ENCODE assay signal across 9 mouse cellular contexts in the genomic region with DNA sequence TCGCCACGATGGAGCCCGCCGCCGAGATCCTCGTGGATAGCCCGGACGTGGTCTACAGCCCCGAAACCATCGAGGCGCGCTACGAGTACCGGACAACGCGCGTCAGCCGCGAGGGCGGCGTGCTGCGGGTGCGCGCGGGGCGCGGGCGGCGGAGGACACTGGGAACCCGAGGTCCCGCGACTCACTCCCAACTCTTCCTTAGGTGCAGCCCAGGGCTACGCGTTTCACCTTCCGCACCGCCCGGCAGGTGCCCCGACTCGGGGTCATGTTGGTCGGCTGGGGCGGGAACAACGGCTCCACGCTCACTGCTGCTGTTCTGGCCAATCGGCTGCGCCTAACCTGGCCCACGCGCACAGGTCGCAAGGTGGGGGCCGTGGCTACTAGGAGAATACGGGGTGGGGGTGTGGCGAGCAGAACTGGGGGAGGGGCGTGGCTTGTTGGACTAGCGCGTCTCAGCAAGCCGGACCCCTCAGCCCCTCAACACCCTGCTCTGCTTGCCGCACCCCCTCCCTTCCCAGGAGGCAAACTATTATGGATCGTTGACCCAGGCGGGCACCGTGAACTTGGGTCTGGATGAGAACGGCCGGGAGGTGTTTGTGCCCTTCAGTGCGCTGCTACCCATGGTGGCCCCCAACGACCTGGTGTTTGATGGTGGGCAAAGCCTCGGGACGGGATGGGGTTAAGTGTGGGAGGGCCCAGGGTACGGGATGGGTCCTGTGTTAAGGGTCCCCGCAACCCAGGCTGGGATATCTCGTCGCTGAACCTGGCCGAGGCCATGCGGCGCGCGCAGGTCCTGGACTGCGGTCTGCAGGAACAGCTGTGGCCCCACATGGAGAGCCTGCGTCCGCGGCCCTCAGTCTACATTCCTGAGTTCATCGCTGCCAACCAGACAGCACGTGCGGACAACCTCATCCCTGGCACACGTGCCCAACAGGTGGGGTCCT. TPM values are rescaled to one million over a fixed set of nuclear protein-coding genes. Genes with fewer than 3 reads are reported as not detected.
DNase-seq lines count a peak whose midpoint lies in the region; ATAC-seq and TF ChIP-seq lines count a peak whose summit lies in the region.
"Had no signal": no experiment of that assay in that cellular context is flagged by ENCODE, and none has a peak within 500 bp of the region (broad histone marks: within the 10 kb centered on the region; RNA-seq: fewer than 3 reads in every experiment).

No protein-coding gene starts in this region.

- peak overlapping the region; percentile 90 for H3K4me2 ChIP-seq in intestine, embryonic 16.5 days (ENCODE audit: low read depth, low read length)
- H3K4me2 ChIP-seq in lung, embryonic 14.5 days = peak overlapping the region; percentile 100

- peak; percentile 96 for DNase-seq in heart, adult 11 months
- no peak for DNase-seq in heart, adult 8-10 months (ENCODE audit: low spot score)
- peak; percentile 67 for DNase-seq in MEL (ENCODE audit: low read depth, low spot score)
- peak; percentile 42 for DNase-seq in lung, embryonic 14.5 days
- peak; percentile 47 for DNase-seq in retina, embryonic 14.5 days (ENCODE audit: low spot score)
- DNase-seq in urinary bladder, postnatal 14 days (ENCODE audit: low spot score) = no peak

- TF ChIP-seq EP300 in MEL (IDR thresholded peaks at IDR 0.05; ENCODE audit: low read depth in 1 of 2, low read length in 2 of 2) = no peak

- H3K36me3 ChIP-seq in MEL (ENCODE audit: control insufficient read depth in 1 of 2, insufficient read depth in 2 of 2, low read length in 2 of 2) = no peaks in the 10 kb centered on the region
- H3K36me3 ChIP-seq in intestine, embryonic 16.5 days (ENCODE audit: control insufficient read depth, insufficient read depth, low read length) = peaks cover 15% of the 10 kb centered on the region
- H3K36me3 ChIP-seq in lung, embryonic 14.5 days (ENCODE audit: insufficient read depth) = peaks cover 42% of the 10 kb centered on the region

- H3K27ac ChIP-seq in MEL (ENCODE audit: control insufficient read depth, low read depth, low read length) = peak overlapping the region; percentile 67; the same call in 1 of the 2 replicates
- H3K27ac ChIP-seq in embryonic fibroblast, embryonic 13.5 days (ENCODE audit: insufficient read depth, low read length) = no peak overlapping the region
- H3K27ac ChIP-seq in intestine, embryonic 16.5 days (ENCODE audit: low read length) = peak overlapping the region; percentile 71
- H3K27ac ChIP-seq in lung, embryonic 14.5 days (ENCODE audit: low read depth) = peak overlapping the region; percentile 85

- peak; percentile 42 for ATAC-seq in intestine, embryonic 16.5 days
- peak; percentile 1; the same call in 1 of the 2 replicates for ATAC-seq in lung, embryonic 14.5 days (ENCODE audit: insufficient read depth)

- no peak for TF ChIP-seq POLR2A in MEL (IDR thresholded peaks at IDR 0.05; ENCODE audit: control insufficient read depth in 1 of 2, insufficient read depth in 1 of 2, low read depth in 1 of 2, low read length in 2 of 2, poor library complexity in 1 of 2)
- no peak for TF ChIP-seq POLR2A in embryonic fibroblast, embryonic 13.5 days (IDR thresholded peaks at IDR 0.05; ENCODE audit: low read depth, low read length)

- no peaks in the 10 kb centered on the region for H3K27me3 ChIP-seq in MEL (ENCODE audit: control insufficient read depth in 1 of 2, insufficient read depth in 2 of 2, low read length in 2 of 2)
- H3K27me3 ChIP-seq in intestine, embryonic 16.5 days (replicated peaks; ENCODE audit: control insufficient read depth, insufficient read depth, low read length) = no peaks in the 10 kb centered on the region
- H3K27me3 ChIP-seq in lung, embryonic 14.5 days (ENCODE audit: insufficient read depth, low read length) = no peaks in the 10 kb centered on the region

- H3K4me1 ChIP-seq in MEL (ENCODE audit: control insufficient read depth in 1 of 2, insufficient read depth in 2 of 2, low read length in 2 of 2) = peaks cover 3 to 11% of the 10 kb centered on the region in 2 experiments; a peak in 3 of 4 replicates
- H3K4me1 ChIP-seq in embryonic fibroblast, embryonic 13.5 days (ENCODE audit: control insufficient read depth, insufficient read depth, low read length) = no peaks in the 10 kb centered on the region
- H3K4me1 ChIP-seq in intestine, embryonic 16.5 days (ENCODE audit: control insufficient read depth, insufficient read depth, low read length) = peaks cover 51% of the 10 kb centered on the region
- peaks cover 18% of the 10 kb centered on the region for H3K4me1 ChIP-seq in lung, embryonic 14.5 days (ENCODE audit: insufficient read depth)

- no peak for TF ChIP-seq CTCF in MEL (IDR thresholded peaks at IDR 0.05 in 2 of 3, conservative IDR thresholded peaks at IDR 0.05 in 1 of 3; ENCODE audit: control insufficient read depth in 1 of 3, insufficient read depth in 1 of 3, low read depth in 2 of 3, low read length in 3 of 3, poor library complexity in 1 of 3, severe bottlenecking in 1 of 3)
- no peak for TF ChIP-seq CTCF in embryonic fibroblast, embryonic 13.5 days (IDR thresholded peaks at IDR 0.05; ENCODE audit: borderline replicate concordance, insufficient read depth, low read length)
- no peak for TF ChIP-seq CTCF in lung, embryonic 14.5 days (IDR thresholded peaks at IDR 0.05; ENCODE audit: low read depth)

- 10% methylated on average over 81 of the region's 82 CpGs for WGBS in intestine, embryonic 16.5 days
- 8% methylated on average over 82 of the region's 82 CpGs for WGBS in lung, embryonic 14.5 days

- TF ChIP-seq RAD21 in MEL (IDR thresholded peaks at IDR 0.05; ENCODE audit: low read depth, low read length) = no peak

- no peaks in the 10 kb centered on the region for H3K9me3 ChIP-seq in MEL (replicated peaks; ENCODE audit: insufficient read depth, low read length)
- H3K9me3 ChIP-seq in intestine, embryonic 16.5 days (ENCODE audit: control insufficient read depth, low read length) = no peaks in the 10 kb centered on the region
- H3K9me3 ChIP-seq in lung, embryonic 14.5 days (ENCODE audit: low read depth, low read length) = no peaks in the 10 kb centered on the region

- peak overlapping the region; percentile 58 to 95 for H3K4me3 ChIP-seq in MEL (ENCODE audit: control insufficient read depth in 1 of 2, insufficient read depth in 1 of 2, low read depth in 2 of 2, low read length in 2 of 2)
- peak overlapping the region; percentile 35 for H3K4me3 ChIP-seq in embryonic fibroblast, embryonic 13.5 days (ENCODE audit: insufficient read depth, low read length)
- peak overlapping the region; percentile 52 for H3K4me3 ChIP-seq in intestine, embryonic 16.5 days (ENCODE audit: low read length)
- H3K4me3 ChIP-seq in lung, embryonic 14.5 days (ENCODE audit: low read depth, low read length) = peak overlapping the region; percentile 62

- H3K79me2 ChIP-seq in MEL (ENCODE audit: control insufficient read depth, insufficient read depth, low read length, poor library complexity) = peaks cover 7% of the 10 kb centered on the region

- peak overlapping the region; percentile 92 for H3K9ac ChIP-seq in MEL (ENCODE audit: control insufficient read depth, low read depth, low read length, poor library complexity, severe bottlenecking)
- H3K9ac ChIP-seq in intestine, embryonic 16.5 days (ENCODE audit: low read depth, low read length) = peak overlapping the region; percentile 75
- peak overlapping the region; percentile 67 for H3K9ac ChIP-seq in lung, embryonic 14.5 days

RNA-seq across cellular contexts. Expression of a gene that starts 0.7 kb away (rescaled TPM):
- 10 to 100 TPM; 15.5 to 37.5 (median 23.7) TPM for total RNA-seq in heart, adult 8-10 months (2022)
- total RNA-seq in MEL (2012; rRNA removed) = 84.1 and 90.9 TPM in 2 replicates
- polyA plus RNA-seq in MEL (2012; ENCODE audit: insufficient read depth in 1 of 2, insufficient read length in 2 of 2, low read depth in 1 of 2, low replicate concordance in 2 of 2, missing spikeins in 1 of 2) = 100 to 1,000 TPM in 1 of 2 experiments, not detected in 1; 189 TPM
- 17.9 and 18.6 TPM in 2 replicates for polyA plus RNA-seq in embryonic fibroblast, embryonic 13.5 days (2011; ENCODE audit: insufficient read length, low read depth, missing spikeins)
- polyA plus RNA-seq in intestine, embryonic 16.5 days (2015; fragmentation: Nextera tagmentation; extraction: Ambion mirVana) = 105 and 121 TPM in 2 replicates
- polyA plus RNA-seq in lung, embryonic 14.5 days (2014; fragmentation: Nextera tagmentation; extraction: Ambion mirVana) = 91.6 and 107 TPM in 2 replicates

RNA-seq across cellular contexts. Expression of a gene that starts 13.8 kb away (rescaled TPM):
- total RNA-seq in heart, adult 8-10 months (2022) = 10 to 100 TPM; 29.1 to 34.1 (median 31.3) TPM
- 80.2 and 84.9 TPM in 2 replicates for total RNA-seq in MEL (2012; rRNA removed)
- polyA plus RNA-seq in MEL (2012; ENCODE audit: insufficient read depth in 1 of 2, insufficient read length in 2 of 2, low read depth in 1 of 2, low replicate concordance in 2 of 2, missing spikeins in 1 of 2) = 100 to 1,000 TPM in 1 of 2 experiments, not detected in 1; 212 TPM
- polyA plus RNA-seq in embryonic fibroblast, embryonic 13.5 days (2011; ENCODE audit: insufficient read length, low read depth, missing spikeins) = 44.7 and 50.7 TPM in 2 replicates
- polyA plus RNA-seq in intestine, embryonic 16.5 days (2015; fragmentation: Nextera tagmentation; extraction: Ambion mirVana) = 63.2 and 73.9 TPM in 2 replicates
- polyA plus RNA-seq in lung, embryonic 14.5 days (2014; fragmentation: Nextera tagmentation; extraction: Ambion mirVana) = 127 and 143 TPM in 2 replicates

RNA-seq across cellular contexts. Expression of a gene that starts 21.1 kb away (rescaled TPM):
- 1 to 10 TPM; 1.4 to 2.3 (median 1.8) TPM for total RNA-seq in heart, adult 8-10 months (2022)
- total RNA-seq in MEL (2012; rRNA removed) = 0.20 and 0.39 TPM in 2 replicates
- 1 to 10 TPM in 1 of 2 experiments, not detected in 1; 1.1 TPM for polyA plus RNA-seq in MEL (2012; ENCODE audit: insufficient read depth in 1 of 2, insufficient read length in 2 of 2, low read depth in 1 of 2, low replicate concordance in 2 of 2, missing spikeins in 1 of 2)
- polyA plus RNA-seq in embryonic fibroblast, embryonic 13.5 days (2011; ENCODE audit: insufficient read length, low read depth, missing spikeins) = 0.46 TPM in 1 of 2 replicates, not detected in the other
- 2.9 and 3.0 TPM in 2 replicates for polyA plus RNA-seq in intestine, embryonic 16.5 days (2015; fragmentation: Nextera tagmentation; extraction: Ambion mirVana)
- polyA plus RNA-seq in lung, embryonic 14.5 days (2014; fragmentation: Nextera tagmentation; extraction: Ambion mirVana) = 1.9 TPM in 2 replicates

RNA-seq across cellular contexts. Expression of a gene that starts 37.4 kb away (rescaled TPM):
- 1 to 10 TPM in 2 of 4 experiments, under 1 TPM in 2; 0.69 to 1.9 (median 1.2) TPM for total RNA-seq in heart, adult 8-10 months (2022)
- total RNA-seq in MEL (2012; rRNA removed) = 0.15 and 1.8 TPM in 2 replicates
- under 1 TPM in 1 of 2 experiments, not detected in 1; 0.63 TPM for polyA plus RNA-seq in MEL (2012; ENCODE audit: insufficient read depth in 1 of 2, insufficient read length in 2 of 2, low read depth in 1 of 2, low replicate concordance in 2 of 2, missing spikeins in 1 of 2)
- 3.1 and 4.2 TPM in 2 replicates for polyA plus RNA-seq in embryonic fibroblast, embryonic 13.5 days (2011; ENCODE audit: insufficient read length, low read depth, missing spikeins)
- 3.6 and 3.7 TPM in 2 replicates for polyA plus RNA-seq in intestine, embryonic 16.5 days (2015; fragmentation: Nextera tagmentation; extraction: Ambion mirVana)
- polyA plus RNA-seq in lung, embryonic 14.5 days (2014; fragmentation: Nextera tagmentation; extraction: Ambion mirVana) = 0.12 and 0.22 TPM in 2 replicates
- total RNA-seq: layer of hippocampus, postnatal 10 days had no signal

RNA-seq across cellular contexts. Expression of a gene that starts 55.6 kb away (rescaled TPM):
- total RNA-seq in heart, adult 8-10 months (2022) = 10 to 100 TPM in 3 of 4 experiments, 1 to 10 TPM in 1; 9.3 to 12.4 (median 10.6) TPM
- 10.8 and 12.4 TPM in 2 replicates for total RNA-seq in MEL (2012; rRNA removed)
- 10 to 100 TPM in 1 of 2 experiments, not detected in 1; 25.9 TPM for polyA plus RNA-seq in MEL (2012; ENCODE audit: insufficient read depth in 1 of 2, insufficient read length in 2 of 2, low read depth in 1 of 2, low replicate concordance in 2 of 2, missing spikeins in 1 of 2)
- polyA plus RNA-seq in embryonic fibroblast, embryonic 13.5 days (2011; ENCODE audit: insufficient read length, low read depth, missing spikeins) = 16.1 and 20.4 TPM in 2 replicates
- 16.6 and 17.7 TPM in 2 replicates for polyA plus RNA-seq in intestine, embryonic 16.5 days (2015; fragmentation: Nextera tagmentation; extraction: Ambion mirVana)
- 18.5 and 20.0 TPM in 2 replicates for polyA plus RNA-seq in lung, embryonic 14.5 days (2014; fragmentation: Nextera tagmentation; extraction: Ambion mirVana)

Comparison
In these comparisons a context has a peak if more than half of its experiments do, and no peak if none do; other contexts are left out.
1. DNase-seq: peak in heart, adult 11 months (single experiment), MEL (single experiment), lung, embryonic 14.5 days (single experiment) and retina, embryonic 14.5 days (single experiment); none in heart, adult 8-10 months (single experiment) and urinary bladder, postnatal 14 days (single experiment).
2. Peak in every context shown above with its lines, with median percentiles within 50 percentile points of each other: H3K4me3 ChIP-seq and H3K9ac ChIP-seq.